Mouse (Mus musculus) adrenal gland, postnatal 10 days (tissue): ENCODE data around the gene Zfp456. TPM values are rescaled to one million over a fixed set of nuclear protein-coding genes. Genes with fewer than 3 reads are reported as not detected.
"Not testable (repeated sequence)": the region's sequence is repeated elsewhere in the genome, so short reads cannot be mapped to it uniquely, and the experiment has no call there.

ENCODE experiments used
- DNase-seq: peaks from one replicate; pipeline ENCODE4 v3.0.0; 2021; ENCODE audit warnings: mixed read lengths
- long read RNA-seq, 2 experiments: library from polyadenylated mRNA; stranded (forward); transcript quantifications; one replicate each; pipeline ENCODE4 v2.0.0; 2021
- total RNA-seq, 2 experiments: library from RNA; stranded (reverse); gene quantifications; 2 replicates each; pipeline ENCODE4 v1.2.3; 2021

The Zfp456 gene
- 1 to 10 TPM; 1.7 to 1.9 TPM for total RNA-seq
- long read RNA-seq, experiment 1 = 0 reads
- long read RNA-seq, experiment 2 = 0 reads

- DNase-seq = peak; percentile 78
These were observed at the start of gene Zfp456, which contains the start of gene Gm28041 for GRCm38 (mm10) chr13:67375050-67375911. Gene Zfp456 (minus strand): TSS chr13:67375810. Gene Gm28041 (minus strand): TSS chr13:67375733.

GRCm38 (mm10) chr13:67422532-67422931 lies 46.9 kb upstream of the Zfp456 start:
- not testable (repeated sequence) for DNase-seq

- DNase-seq = peak; percentile 40
These were observed 45.7 kb upstream of the Zfp456 start, which contains the start of gene Zfp459 for GRCm38 (mm10) chr13:67421207-67421857. Gene Zfp459 (minus strand): TSS chr13:67421418.

GRCm38 (mm10) chr13:67420558-67421206 lies 45.1 kb upstream of the Zfp456 start:
- no peak for DNase-seq

- no peak for DNase-seq
These were observed 41.2 kb upstream of the Zfp456 start for GRCm38 (mm10) chr13:67416811-67417210.

- DNase-seq = no peak
These were observed 40.1 kb upstream of the Zfp456 start for GRCm38 (mm10) chr13:67415759-67416158.

GRCm38 (mm10) chr13:67413634-67414033 lies 38.0 kb upstream of the Zfp456 start:
- not testable (repeated sequence) for DNase-seq

GRCm38 (mm10) chr13:67399183-67399903 lies 23.7 kb upstream of the Zfp456 start, which contains the start of gene Zfp429:
Gene Zfp429 (minus strand): TSS chr13:67399819.
- peak; percentile 76 for DNase-seq

GRCm38 (mm10) chr13:67376255-67376654 lies 645 bp upstream of the Zfp456 start:
- not testable (repeated sequence) for DNase-seq

- DNase-seq = peak; percentile 93
These were observed 15.4 kb downstream of the Zfp456 start, which contains the start of the genes Gm28044 and Zfp953 for GRCm38 (mm10) chr13:67360131-67360744. Gene Gm28044 (minus strand): TSS chr13:67360536. Gene Zfp953 (minus strand): TSS chr13:67360605.

- no peak for DNase-seq
These were observed 23.8 kb downstream of the Zfp456 start for GRCm38 (mm10) chr13:67351854-67352253.

GRCm38 (mm10) chr13:67343422-67343821 lies 32.2 kb downstream of the Zfp456 start:
- no peak for DNase-seq

GRCm38 (mm10) chr13:67332877-67333276 lies 42.7 kb downstream of the Zfp456 start:
- DNase-seq = no peak

GRCm38 (mm10) chr13:67332019-67332724 lies 43.4 kb downstream of the Zfp456 start, which contains the start of gene Zfp595:
Gene Zfp595 (minus strand): TSS chr13:67332570.
- DNase-seq = peak; percentile 86

Other genes with a start within 250 kb of the Zfp456 start
- gene Rsl1, start 202.6 kb downstream of the Zfp456 start, total RNA-seq = 1 to 10 TPM; 5.8 to 5.9 TPM
- 1 to 10 TPM; 1.9 to 2.6 TPM for gene Zfp455, start 181.3 kb downstream of the Zfp456 start, total RNA-seq
- 1 to 10 TPM; 2.5 to 4.9 TPM for gene Zfp458, start 97.3 kb downstream of the Zfp456 start, total RNA-seq
- gene Zfp457, start 69.3 kb downstream of the Zfp456 start, total RNA-seq = 1 to 10 TPM; 2.2 to 4.7 TPM
- gene Zfp595, start 43.2 kb downstream of the Zfp456 start, total RNA-seq = 1 to 10 TPM; 3.5 to 5.1 TPM
- gene Gm28044, start 15.3 kb downstream of the Zfp456 start, total RNA-seq = 1 to 10 TPM in 1 of 2 experiments, not detected in 1; 1.9 TPM
- gene Zfp953, start 15.2 kb downstream of the Zfp456 start, total RNA-seq = 1 to 10 TPM; 2.6 to 2.7 TPM
- gene Gm28041, start 77 bp downstream of the Zfp456 start, total RNA-seq = 1 to 10 TPM in 1 of 2 experiments, not detected in 1; 1.7 TPM
- gene Zfp429, start 24.0 kb upstream of the Zfp456 start, total RNA-seq = 1 to 10 TPM; 4.3 to 4.4 TPM
- 1 to 10 TPM in 1 of 2 experiments, under 1 TPM in 1; 0.54 to 1.5 TPM for gene Zfp459, start 45.6 kb upstream of the Zfp456 start, total RNA-seq
- 10 to 100 TPM; 11.1 to 13.2 TPM for gene Zfp874a, start 75.8 kb upstream of the Zfp456 start, total RNA-seq
- gene Zfp874b, start 108.4 kb upstream of the Zfp456 start, total RNA-seq = 10 to 100 TPM; 11.7 to 14.2 TPM
- gene Zfp58, start 124.7 kb upstream of the Zfp456 start, total RNA-seq = 1 to 10 TPM; 6.0 to 8.1 TPM
- not detected for gene Gm26965, start 150.3 kb upstream of the Zfp456 start, total RNA-seq
- 10 to 100 TPM; 19.5 to 21.5 TPM for gene Zfp87, start 150.4 kb upstream of the Zfp456 start, total RNA-seq
- gene Zfp748, start 178.0 kb upstream of the Zfp456 start, total RNA-seq = 1 to 10 TPM; 8.0 to 8.5 TPM
- 1 to 10 TPM; 7.3 to 8.7 TPM for gene Zfp729b, start 233.9 kb upstream of the Zfp456 start, total RNA-seq